Mouse (Mus musculus) 3134 (cell line): ENCODE results near the gene Agfg2.
"Not testable (repeated sequence)": the region's sequence is repeated elsewhere in the genome, so short reads cannot be mapped to it uniquely, and the experiment has no call there.

Experiments used
- DNase-seq: peaks from one replicate; pipeline ENCODE4 v3.0.0-alpha.2; 2011; ENCODE audit warnings: low spot score; ENCODE audit not compliant: insufficient read length; ENCODE audit errors: extremely low read depth

The Agfg2 gene

GRCm38 (mm10) chr5:137645652-137646091 lies 38.9 kb downstream of the Agfg2 start, which contains the start of gene Irs3:
Gene Irs3, minus strand, starts transcription at chr5:137645714.
- no peak for DNase-seq

DNA sequence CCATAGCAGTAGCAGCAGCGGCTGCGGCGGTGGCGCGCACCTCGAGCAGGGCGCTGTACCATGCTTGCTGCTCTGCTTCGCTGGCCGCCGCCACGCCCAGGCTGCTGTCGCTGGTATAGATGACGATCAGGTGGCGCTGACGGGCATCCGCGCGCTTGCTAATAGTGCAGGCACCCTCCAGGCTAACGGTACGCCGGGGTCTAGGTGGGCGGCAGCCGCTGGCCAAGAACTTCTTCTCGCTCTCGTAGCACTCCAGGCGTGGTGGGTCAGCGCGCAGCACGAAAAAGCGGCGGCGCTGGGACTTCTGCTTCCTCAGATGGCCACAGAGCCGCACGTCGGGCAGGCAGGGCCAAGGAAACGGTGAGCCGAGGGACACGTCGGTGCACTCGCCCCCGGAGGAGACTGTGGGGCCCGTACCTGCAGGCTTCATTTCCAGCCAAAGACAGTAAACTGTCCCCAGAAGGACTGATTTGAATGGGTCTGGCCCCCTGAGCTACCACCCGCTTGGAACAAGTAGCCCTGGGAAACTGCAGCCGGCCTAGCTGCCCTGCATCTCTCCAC lies 39.4 kb downstream of the Agfg2 start:
- DNase-seq, result no peak

DNA sequence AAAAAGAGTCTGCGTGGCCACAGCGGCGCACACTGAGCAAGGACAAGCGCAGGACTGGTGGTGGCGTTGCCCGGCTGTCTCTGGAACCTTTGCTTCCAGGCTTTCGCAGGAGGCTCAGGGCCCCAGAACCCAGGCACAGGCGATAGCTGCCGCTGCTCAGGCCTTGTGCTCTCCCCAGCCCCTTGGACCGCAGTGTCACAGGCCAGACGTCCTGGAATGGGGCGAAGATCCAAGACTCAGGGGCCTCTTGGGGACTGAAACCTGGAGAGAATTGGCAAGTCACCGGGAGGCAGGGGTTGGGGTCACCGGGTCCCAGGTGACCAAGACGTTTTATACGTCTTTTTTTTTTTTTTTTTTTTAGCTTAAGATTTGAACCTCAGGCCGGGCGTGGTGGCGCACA lies 40.0 kb downstream of the Agfg2 start:
- no peak for DNase-seq

- DNase-seq, result no peak
These were observed 41.6 kb downstream of the Agfg2 start for GRCm38 (mm10) chr5:137642886-137643285.

DNA sequence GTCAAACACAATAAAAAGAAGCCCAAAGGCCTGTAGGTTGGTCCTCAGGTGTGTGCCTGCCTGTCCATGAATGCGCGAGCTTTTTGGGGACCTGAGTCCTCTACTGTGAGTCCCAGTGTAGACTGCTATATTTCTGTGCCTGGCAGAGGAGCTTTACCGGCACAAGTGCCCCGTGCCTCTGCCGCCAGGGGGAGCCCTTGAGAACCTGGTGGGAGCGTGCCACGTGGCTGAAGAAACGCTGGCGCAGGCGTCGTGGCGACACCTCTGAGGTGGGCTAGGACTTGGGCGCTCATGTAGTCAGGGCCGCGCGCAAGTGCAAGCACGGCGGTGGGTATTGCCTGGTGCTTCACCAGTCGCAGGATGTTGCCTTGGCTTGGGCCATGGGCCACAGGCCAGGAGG lies 43.5 kb downstream of the Agfg2 start, which contains the start of gene Sap25:
Gene Sap25 (plus strand): TSS at position 281 of the 400 bp plus-strand sequence.
- no peak for DNase-seq

GRCm38 (mm10) chr5:137639472-137639871 lies 45.1 kb downstream of the Agfg2 start:
- DNase-seq, result no peak

DNA sequence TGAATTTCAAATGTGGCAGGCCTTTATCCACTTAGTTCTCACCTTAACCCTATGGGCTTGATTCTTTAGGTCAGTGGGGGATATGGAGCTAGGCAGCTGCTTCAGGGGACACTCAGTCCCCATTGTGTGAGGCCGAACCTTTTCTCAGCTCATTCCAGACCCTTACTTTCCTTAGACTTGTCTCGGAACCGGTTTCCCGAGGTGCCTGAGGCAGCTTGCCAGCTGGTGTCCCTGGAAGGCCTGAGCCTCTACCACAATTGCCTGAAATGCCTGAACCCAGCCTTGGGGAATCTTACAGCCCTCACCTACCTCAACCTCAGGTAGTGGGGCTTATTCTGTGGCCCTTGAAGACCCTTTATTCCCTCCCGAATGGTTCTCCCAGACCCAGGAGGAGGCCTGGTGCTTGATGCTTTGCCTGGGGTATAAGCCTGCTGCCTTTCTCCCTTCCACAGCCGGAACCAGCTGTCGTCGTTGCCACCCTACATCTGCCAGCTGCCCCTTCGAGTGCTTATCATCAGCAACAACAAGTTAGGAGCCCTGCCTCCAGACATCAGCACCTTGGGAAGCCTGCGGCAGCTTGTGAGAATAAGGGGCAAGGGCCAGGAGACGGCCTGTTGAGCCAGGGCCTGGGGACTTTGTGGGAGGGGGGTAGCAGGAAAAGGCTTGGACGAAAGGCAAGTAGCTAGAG lies 51.0 kb downstream of the Agfg2 start:
- no peak for DNase-seq

DNA sequence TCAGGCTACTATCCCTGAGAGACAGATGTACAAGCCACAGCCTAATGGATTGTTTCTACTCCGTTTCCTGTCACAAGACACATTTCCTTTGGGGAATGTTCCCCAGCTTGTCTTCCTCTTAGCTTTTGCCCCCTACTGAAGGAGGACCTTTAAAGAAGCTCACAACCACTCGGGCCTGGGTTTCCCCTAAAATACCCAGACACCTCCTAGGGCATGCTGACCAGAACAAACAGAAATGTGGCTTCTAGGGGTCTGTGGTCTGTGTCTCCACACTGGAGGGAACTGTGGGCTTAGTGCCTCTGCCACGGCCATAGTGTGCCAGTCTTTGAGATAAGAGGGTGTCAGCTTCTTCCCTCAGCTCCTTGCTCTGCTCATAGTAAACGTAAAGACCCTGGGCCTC lies 52.9 kb downstream of the Agfg2 start:
- DNase-seq, result no peak

DNA sequence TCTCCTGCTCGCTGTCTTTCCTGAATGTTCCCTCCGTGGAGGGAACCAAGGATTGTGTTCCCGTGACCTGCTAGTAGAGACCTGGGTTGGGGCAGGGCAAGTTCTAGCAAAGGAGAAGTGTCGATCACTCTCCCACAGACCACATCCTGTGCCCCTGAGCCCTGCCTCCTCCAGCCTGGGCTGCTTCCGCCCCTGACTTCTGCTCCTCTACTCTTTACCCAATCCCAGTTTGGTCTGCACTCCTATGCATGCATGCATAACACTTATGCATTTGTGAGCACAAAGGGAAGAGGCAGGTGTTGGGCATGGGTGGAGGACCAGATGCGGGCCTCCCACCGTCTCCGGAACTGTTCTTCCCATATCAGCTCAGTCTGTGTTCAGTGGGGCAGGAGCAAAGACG lies 53.4 kb downstream of the Agfg2 start:
- no peak for DNase-seq

- no peak for DNase-seq
These were observed 53.9 kb downstream of the Agfg2 start for GRCm38 (mm10) chr5:137630602-137631001.

- no peak for DNase-seq
These were observed 54.5 kb downstream of the Agfg2 start for GRCm38 (mm10) chr5:137629906-137630545.

DNA sequence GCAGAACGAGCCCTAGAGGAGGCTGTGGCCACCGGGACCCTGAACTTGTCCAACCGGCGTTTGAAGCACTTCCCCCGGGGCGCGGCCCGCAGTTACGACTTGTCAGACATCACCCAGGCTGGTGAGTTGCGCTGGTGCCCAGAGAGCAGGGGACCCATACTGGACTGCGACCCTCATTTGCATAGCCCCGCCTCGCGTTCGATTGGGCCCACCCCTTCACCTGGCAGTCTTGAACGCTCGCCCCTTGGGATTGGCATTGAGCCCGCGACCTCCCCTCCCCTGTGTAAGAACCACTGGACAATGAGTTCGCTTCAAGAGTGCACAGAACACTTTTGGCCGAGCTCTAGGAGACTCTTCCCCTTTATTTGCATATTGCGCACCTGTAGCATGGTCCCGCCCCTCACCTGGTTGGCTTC lies 55.2 kb downstream of the Agfg2 start:
- DNase-seq, result no peak

GRCm38 (mm10) chr5:137628498-137629305 lies 55.8 kb downstream of the Agfg2 start, which contains the start of the genes Fbxo24, Lrch4 and Gm20605:
Gene Fbxo24, minus strand, starts transcription at chr5:137629002.
Gene Lrch4, plus strand, starts transcription at chr5:137629121.
Gene Gm20605, plus strand, starts transcription at chr5:137629175.
- peak; percentile 98 for DNase-seq

- DNase-seq, result no peak
These were observed 56.5 kb downstream of the Agfg2 start for GRCm38 (mm10) chr5:137627991-137628390.

DNA sequence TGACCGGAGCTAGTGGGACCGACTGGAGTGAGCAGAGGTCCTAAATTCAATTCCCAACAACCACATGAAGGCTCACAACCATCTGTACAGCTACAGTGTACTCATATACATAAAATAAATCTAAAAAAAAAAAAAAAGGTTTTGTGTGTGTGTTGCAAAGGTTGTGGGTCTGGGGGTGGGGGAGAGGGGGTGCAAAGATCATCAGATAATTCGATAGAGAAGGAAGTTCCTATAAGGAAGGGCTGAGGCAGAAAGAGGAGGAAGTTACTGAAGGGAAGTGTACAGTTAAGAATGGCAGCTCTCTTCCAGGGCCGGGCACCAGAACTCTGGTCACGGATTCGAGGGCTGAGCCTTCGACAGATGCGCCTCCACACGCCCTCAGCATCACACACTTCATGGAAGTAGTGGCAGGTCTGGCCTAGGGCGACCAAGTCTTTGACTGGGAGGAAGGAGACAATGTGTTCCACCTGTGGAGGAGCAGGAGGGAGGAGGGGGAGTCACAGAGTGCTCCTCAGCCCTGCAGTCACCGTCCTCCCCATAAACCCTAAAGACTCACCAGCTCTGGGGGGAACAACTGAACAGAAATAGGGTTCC lies 60.5 kb downstream of the Agfg2 start:
- DNase-seq, result no peak

GRCm38 (mm10) chr5:137615347-137615746 lies 69.2 kb downstream of the Agfg2 start:
- DNase-seq, result no peak

GRCm38 (mm10) chr5:137614921-137615320 lies 69.6 kb downstream of the Agfg2 start:
- not testable (repeated sequence) for DNase-seq

DNA sequence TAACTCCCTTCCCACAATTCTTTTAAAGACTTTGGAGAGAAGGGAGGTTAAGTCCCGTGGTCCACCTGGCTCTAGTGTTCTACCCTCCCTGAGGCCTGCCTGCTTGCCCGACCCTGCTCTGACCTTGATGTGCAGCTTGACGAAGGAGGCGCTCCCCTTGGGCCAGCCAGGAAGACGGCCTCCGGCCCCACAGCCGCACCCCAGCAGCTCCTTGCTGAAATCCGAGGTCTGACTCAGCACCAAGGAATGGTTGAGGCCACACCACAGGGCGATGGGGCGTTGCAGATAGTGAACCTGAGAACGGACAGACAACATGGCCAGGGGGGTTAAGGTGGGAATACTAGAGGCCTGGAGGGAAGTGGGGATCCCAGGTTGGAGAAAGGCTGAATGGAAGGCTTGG lies 71.0 kb downstream of the Agfg2 start, which contains the start of gene Pcolce:
Gene Pcolce (minus strand): TSS at position 235 of the 400 bp plus-strand sequence.
- peak; percentile 88 for DNase-seq

DNA sequence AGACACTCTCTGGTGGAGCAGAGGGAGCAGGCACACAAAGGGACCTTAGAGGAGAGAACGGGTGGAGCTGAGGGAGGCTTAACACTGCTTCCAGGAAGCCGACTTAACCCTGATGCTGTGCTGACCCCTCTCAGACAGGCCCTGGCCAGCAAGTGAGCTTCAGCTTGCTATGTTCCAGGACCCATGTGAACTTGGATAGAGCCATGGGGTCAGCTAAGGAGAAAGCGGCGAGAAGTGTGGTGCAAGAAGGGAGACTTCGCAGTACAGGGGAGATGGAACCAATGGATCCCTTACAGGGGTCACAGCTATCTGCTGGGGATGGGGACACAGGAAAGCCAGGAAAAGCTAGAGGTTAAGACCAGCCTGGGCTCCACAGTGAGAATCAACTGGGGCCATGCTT lies 71.5 kb downstream of the Agfg2 start:
- peak; percentile 49 for DNase-seq

- DNase-seq, result peak; percentile 95
These were observed 73.3 kb downstream of the Agfg2 start for GRCm38 (mm10) chr5:137611245-137611602.
